Mouse (Mus musculus): Measurements from ENCODE around the gene Phf24. TPM values are rescaled to one million over a fixed set of nuclear protein-coding genes. Genes with fewer than 3 reads are reported as not detected.
"Not testable (repeated sequence)": the region's sequence is repeated elsewhere in the genome, so short reads cannot be mapped to it uniquely, and the experiment has no call there.

Phf24 gene
- polyA plus RNA-seq, 1 experiment: not detected

DNA sequence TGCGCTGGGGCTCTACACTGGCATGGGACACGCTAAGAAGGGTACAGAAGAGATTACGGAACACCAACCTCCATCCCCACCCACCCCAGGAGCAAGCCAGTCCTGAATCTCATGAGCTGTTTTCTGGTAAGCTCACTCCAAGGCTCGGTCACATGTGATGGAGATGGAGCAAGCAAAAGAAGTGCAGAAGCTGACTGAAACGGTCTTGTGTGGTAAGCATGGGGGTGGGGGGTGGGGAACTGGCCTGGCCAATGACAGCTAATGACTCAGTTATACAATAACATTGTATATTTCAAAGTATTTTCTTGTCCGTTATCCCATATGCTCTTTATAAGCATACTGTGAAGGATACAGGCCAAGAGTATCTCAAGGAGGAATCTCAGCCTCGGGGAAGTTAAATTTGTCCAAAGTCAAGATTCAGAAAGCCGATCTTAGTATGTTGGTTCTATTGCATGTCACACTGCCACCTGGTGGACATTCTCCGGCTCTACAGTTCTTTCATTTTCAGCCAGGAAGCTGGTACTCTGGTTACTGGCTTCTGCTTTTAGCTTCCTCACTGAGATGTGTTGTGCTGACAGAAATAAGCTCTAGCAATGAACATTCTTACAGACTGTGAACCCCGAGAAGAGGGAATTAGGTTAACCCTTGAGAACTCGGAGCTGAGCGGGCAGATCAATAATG lies 48.7 kb downstream of the Phf24 start:
- WGBS: 14% methylated on average over 12 of the region's 12 CpGs
- no peak overlapping the region for H3K27ac ChIP-seq (ENCODE audit: control insufficient read depth, insufficient read depth, low read depth, low read length, poor library complexity)
- H3K4me1 ChIP-seq (ENCODE audit: control insufficient read depth, insufficient read depth, low read length): no peaks in the 10 kb centered on the region
- H3K4me3 ChIP-seq (replicated peaks; ENCODE audit: control insufficient read depth, low read depth, low read length): no peak overlapping the region
- TF ChIP-seq POLR2A (IDR thresholded peaks at IDR 0.05; ENCODE audit: borderline replicate concordance, control insufficient read depth, low read depth, low read length) (no peak), CTCF (IDR thresholded peaks at IDR 0.05; ENCODE audit: control insufficient read depth, insufficient read depth, low read length) (peak; percentile 17; the same call in 1 of the 2 replicates)

GRCm38 (mm10) chr4:42969304-42969703 lies 52.8 kb downstream of the Phf24 start, which contains the start of gene 1700022I11Rik:
1700022I11Rik (plus strand) TSS chr4:42969604.
- H3K27ac ChIP-seq (ENCODE audit: control insufficient read depth, insufficient read depth, low read depth, low read length, poor library complexity): no peak within 1 kb of the TSS
- no peak for TF ChIP-seq CTCF (IDR thresholded peaks at IDR 0.05; ENCODE audit: control insufficient read depth, insufficient read depth, low read length)
- no peak for TF ChIP-seq POLR2A (IDR thresholded peaks at IDR 0.05; ENCODE audit: borderline replicate concordance, control insufficient read depth, low read depth, low read length)
- H3K4me1 ChIP-seq (ENCODE audit: control insufficient read depth, insufficient read depth, low read length): no peaks in the 10 kb centered on the region
- no peak within 1 kb of the TSS for H3K4me3 ChIP-seq (replicated peaks; ENCODE audit: control insufficient read depth, low read depth, low read length)
- 73% methylated on average over 4 of the region's 4 CpGs for WGBS

- WGBS: 83% methylated on average over 4 of the region's 4 CpGs
Observed at GRCm38 (mm10) chr4:42972952-42973351, 56.5 kb downstream of the Phf24 start.

DNA sequence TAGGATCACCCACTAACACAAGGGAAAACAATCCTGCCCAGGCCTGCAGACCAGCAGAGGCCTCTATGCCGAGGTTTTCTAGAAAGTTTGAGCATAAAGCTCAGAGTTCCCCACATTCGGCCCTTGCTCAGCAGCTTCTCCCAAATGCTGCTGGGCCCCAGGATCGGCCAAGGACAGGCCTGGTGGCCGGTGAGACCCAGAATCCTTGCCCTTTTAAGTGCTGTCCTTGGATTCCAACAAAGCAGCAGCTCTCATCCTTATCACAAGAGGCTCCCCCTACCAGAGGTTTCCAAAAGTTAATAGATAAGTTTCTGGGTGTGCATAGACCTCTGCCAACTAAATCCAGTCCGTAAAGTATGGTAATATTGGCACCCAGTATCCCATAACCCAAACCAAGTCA lies 57.4 kb downstream of the Phf24 start:
- H3K4me3 ChIP-seq (replicated peaks; ENCODE audit: control insufficient read depth, low read depth, low read length): no peak overlapping the region
- TF ChIP-seq POLR2A (IDR thresholded peaks at IDR 0.05; ENCODE audit: borderline replicate concordance, control insufficient read depth, low read depth, low read length): no peak
- no peak for TF ChIP-seq CTCF (IDR thresholded peaks at IDR 0.05; ENCODE audit: control insufficient read depth, insufficient read depth, low read length)
- no peak overlapping the region for H3K27ac ChIP-seq (ENCODE audit: control insufficient read depth, insufficient read depth, low read depth, low read length, poor library complexity)
- H3K4me1 ChIP-seq (ENCODE audit: control insufficient read depth, insufficient read depth, low read length): no peaks in the 10 kb centered on the region
- WGBS: 78% methylated on average over 5 of the region's 5 CpGs

More at GRCm38 (mm10) chr4:42972952-42973351, 56.5 kb downstream of the Phf24 start:
- H3K27ac ChIP-seq (ENCODE audit: control insufficient read depth, insufficient read depth, low read depth, low read length, poor library complexity): no peak overlapping the region
- H3K4me1 ChIP-seq (ENCODE audit: control insufficient read depth, insufficient read depth, low read length): no peaks in the 10 kb centered on the region
- no peak for TF ChIP-seq POLR2A (IDR thresholded peaks at IDR 0.05; ENCODE audit: borderline replicate concordance, control insufficient read depth, low read depth, low read length)
- H3K4me3 ChIP-seq (replicated peaks; ENCODE audit: control insufficient read depth, low read depth, low read length): no peak overlapping the region

DNA sequence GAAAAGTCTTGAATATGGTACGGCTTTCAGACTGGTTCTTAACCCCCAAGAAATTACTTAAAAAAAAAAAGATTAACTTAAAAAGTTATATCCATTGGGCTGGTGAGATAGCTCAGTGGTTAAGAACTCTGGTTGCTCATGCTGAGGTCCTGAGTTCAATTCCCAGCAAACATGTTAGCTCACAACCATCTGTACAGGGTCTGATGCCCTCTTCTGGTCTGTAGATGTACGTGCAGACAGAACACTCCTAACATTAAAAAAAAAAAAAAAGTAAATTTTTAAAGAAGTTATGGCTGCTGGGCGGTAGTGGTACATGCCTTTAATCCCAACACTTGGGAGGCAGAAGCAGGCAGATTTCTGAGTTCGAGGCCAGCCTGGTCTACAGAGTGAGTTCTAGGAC lies 61.6 kb downstream of the Phf24 start:
- 81% methylated on average over 4 of the region's 4 CpGs for WGBS
- no peak for TF ChIP-seq CTCF (IDR thresholded peaks at IDR 0.05; ENCODE audit: control insufficient read depth, insufficient read depth, low read length)
- no peak for TF ChIP-seq POLR2A (IDR thresholded peaks at IDR 0.05; ENCODE audit: borderline replicate concordance, control insufficient read depth, low read depth, low read length)

GRCm38 (mm10) chr4:42980467-42980866 lies 64.0 kb downstream of the Phf24 start:
- H3K4me1 ChIP-seq (ENCODE audit: control insufficient read depth, insufficient read depth, low read length); H3K27ac ChIP-seq (ENCODE audit: control insufficient read depth, insufficient read depth, low read depth, low read length, poor library complexity); H3K4me3 ChIP-seq (replicated peaks; ENCODE audit: control insufficient read depth, low read depth, low read length): not testable (repeated sequence)
- 68% methylated on average over 8 of the region's 8 CpGs for WGBS

More for the DNA sequence above, 61.6 kb downstream of the Phf24 start:
- Histone ChIP-seq H3K4me3 (replicated peaks; ENCODE audit: control insufficient read depth, low read depth, low read length) (no peak overlapping the region), H3K4me1 (ENCODE audit: control insufficient read depth, insufficient read depth, low read length) (no peaks in the 10 kb centered on the region), H3K27ac (ENCODE audit: control insufficient read depth, insufficient read depth, low read depth, low read length, poor library complexity) (no peak overlapping the region)

DNA sequence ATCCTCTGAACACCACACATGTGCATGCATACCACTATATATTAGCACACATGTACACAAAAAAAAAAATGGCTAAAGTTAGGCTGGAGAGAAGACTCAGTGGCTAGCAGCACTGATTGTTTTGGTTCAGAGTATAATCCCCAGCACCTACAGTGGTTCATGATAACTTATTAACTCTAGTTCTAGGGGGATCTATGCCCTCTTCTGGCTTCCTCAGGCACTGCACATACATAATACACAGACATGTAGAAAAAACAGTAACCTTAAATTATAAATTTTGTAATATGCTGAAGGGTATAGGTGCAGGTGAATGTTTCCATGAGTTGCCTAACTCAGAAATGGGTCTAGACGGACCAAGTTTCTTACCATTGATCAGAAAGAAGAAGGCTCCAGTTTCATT lies 71.8 kb downstream of the Phf24 start:
- WGBS: 81% methylated on average over 1 of the region's 1 CpGs
- TF ChIP-seq POLR2A (IDR thresholded peaks at IDR 0.05; ENCODE audit: borderline replicate concordance, control insufficient read depth, low read depth, low read length) (no peak), CTCF (IDR thresholded peaks at IDR 0.05; ENCODE audit: control insufficient read depth, insufficient read depth, low read length) (no peak)
- no peak overlapping the region for H3K4me3 ChIP-seq (replicated peaks; ENCODE audit: control insufficient read depth, low read depth, low read length)
- no peak overlapping the region for H3K27ac ChIP-seq (ENCODE audit: control insufficient read depth, insufficient read depth, low read depth, low read length, poor library complexity)
- H3K4me1 ChIP-seq (ENCODE audit: control insufficient read depth, insufficient read depth, low read length): no peaks in the 10 kb centered on the region

Other genes with a start within 250 kb of the Phf24 start
- not detected in 2 replicates for gene 4930578G10Rik, start 181.1 kb upstream of the Phf24 start, polyA plus RNA-seq (2011; ENCODE audit: insufficient read depth, insufficient read length, low replicate concordance, missing spikeins)
- 3.8 TPM in 1 of 2 replicates, not detected in the other for gene Ccl19, start 160.1 kb upstream of the Phf24 start, polyA plus RNA-seq (2011; ENCODE audit: insufficient read depth, insufficient read length, low replicate concordance, missing spikeins)
- gene Ccl21a, start 142.7 kb upstream of the Phf24 start, polyA plus RNA-seq (2011; ENCODE audit: insufficient read depth, insufficient read length, low replicate concordance, missing spikeins): not detected in 2 replicates
- gene Fam205a1, start 62.8 kb upstream of the Phf24 start, polyA plus RNA-seq (2011; ENCODE audit: insufficient read depth, insufficient read length, low replicate concordance, missing spikeins): 0.45 and 0.84 TPM in 2 replicates
- not detected in 2 replicates for gene Gm12394, start 59.9 kb upstream of the Phf24 start, polyA plus RNA-seq (2011; ENCODE audit: insufficient read depth, insufficient read length, low replicate concordance, missing spikeins)
- gene Fam205c, start 42.4 kb upstream of the Phf24 start, polyA plus RNA-seq (2011; ENCODE audit: insufficient read depth, insufficient read length, low replicate concordance, missing spikeins): not detected in 2 replicates
- 2.1 and 2.8 TPM in 2 replicates for gene Dnajb5, start 33.2 kb downstream of the Phf24 start, polyA plus RNA-seq (2011; ENCODE audit: insufficient read depth, insufficient read length, low replicate concordance, missing spikeins)
- not detected in 2 replicates for gene 1700022I11Rik, start 52.9 kb downstream of the Phf24 start, polyA plus RNA-seq (2011; ENCODE audit: insufficient read depth, insufficient read length, low replicate concordance, missing spikeins)
- gene Vcp, start 83.8 kb downstream of the Phf24 start, polyA plus RNA-seq (2011; ENCODE audit: insufficient read depth, insufficient read length, low replicate concordance, missing spikeins): 57.6 and 93.9 TPM in 2 replicates
- gene Fancg, start 93.8 kb downstream of the Phf24 start, polyA plus RNA-seq (2011; ENCODE audit: insufficient read depth, insufficient read length, low replicate concordance, missing spikeins): 12.8 and 19.0 TPM in 2 replicates
- gene Pigo, start 109.2 kb downstream of the Phf24 start, polyA plus RNA-seq (2011; ENCODE audit: insufficient read depth, insufficient read length, low replicate concordance, missing spikeins): 14.7 and 23.6 TPM in 2 replicates
- 40.9 and 48.4 TPM in 2 replicates for gene Stoml2, start 115.0 kb downstream of the Phf24 start, polyA plus RNA-seq (2011; ENCODE audit: insufficient read depth, insufficient read length, low replicate concordance, missing spikeins)
- gene Fam214b, start 129.6 kb downstream of the Phf24 start, polyA plus RNA-seq (2011; ENCODE audit: insufficient read depth, insufficient read length, low replicate concordance, missing spikeins): 46.2 and 77.6 TPM in 2 replicates
- gene Unc13b, start 142.3 kb downstream of the Phf24 start, polyA plus RNA-seq (2011; ENCODE audit: insufficient read depth, insufficient read length, low replicate concordance, missing spikeins): 0.61 and 3.8 TPM in 2 replicates

All from bone marrow, adult 2 months (tissue).